Mouse (Mus musculus): ENCODE measurements around the gene Capn12.
"Not testable (repeated sequence)": the region's sequence is repeated elsewhere in the genome, so short reads cannot be mapped to it uniquely, and the experiment has no call there.

The Capn12 gene

DNA sequence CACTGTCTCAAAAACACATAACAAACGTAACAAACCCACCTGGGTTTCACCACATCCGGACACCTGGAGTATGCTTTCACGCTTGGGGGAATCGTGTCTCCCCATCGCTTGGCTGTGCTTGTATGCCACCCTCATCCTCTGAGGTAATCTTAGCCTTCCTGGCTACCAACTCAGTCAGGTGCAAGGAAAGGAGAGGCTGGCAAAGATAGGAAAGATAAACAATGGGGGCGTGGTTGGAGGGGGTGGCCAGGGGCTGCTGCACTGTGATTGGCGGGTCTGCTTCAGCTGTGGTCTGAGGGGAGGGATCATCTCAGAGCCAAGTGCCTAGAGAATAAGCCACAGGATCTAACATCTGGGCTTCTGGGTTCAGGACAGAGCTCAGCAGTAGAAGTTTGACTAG is 1.6 kb upstream of the Capn12 start:
- DNase-seq: no peak

DNA sequence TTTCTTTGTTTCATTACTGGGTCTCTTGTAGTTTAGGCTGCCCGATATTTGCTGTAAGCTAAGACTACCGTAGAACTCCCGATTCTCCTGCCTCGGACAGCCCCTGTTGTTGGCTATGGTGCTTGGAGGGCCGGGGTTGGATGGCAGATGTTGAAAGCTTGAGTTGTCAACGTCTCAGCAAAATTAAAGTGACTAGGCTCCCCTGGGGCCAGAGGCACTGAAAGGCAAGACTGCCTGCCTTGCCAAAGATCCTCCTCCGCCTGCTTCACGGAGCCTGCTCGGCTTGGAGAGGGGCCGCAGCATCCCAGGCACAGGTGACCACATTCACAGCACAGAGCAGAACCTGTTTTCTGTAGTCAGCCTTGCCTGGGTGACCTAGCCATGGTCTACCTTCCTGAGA is 668 bp upstream of the Capn12 start:
- DNase-seq: no peak

DNA sequence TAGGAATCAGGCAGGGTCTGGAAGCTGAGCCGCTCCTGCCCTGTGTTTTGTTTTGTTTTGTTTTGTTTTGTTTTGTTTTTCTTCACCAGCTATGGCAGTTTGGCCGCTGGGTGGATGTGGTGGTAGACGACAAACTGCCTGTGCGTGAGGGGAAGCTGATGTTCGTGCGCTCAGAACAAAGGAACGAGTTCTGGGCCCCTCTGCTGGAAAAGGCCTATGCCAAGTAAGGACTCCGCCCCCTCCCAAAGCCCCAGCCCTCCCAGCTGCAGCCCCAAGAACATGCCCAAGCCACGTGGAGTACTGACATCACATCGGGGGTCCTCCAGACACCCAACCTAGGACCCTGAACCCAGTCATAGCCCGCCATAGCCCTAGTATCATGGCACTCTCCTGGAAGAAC is 1.8 kb downstream of the Capn12 start:
- DNase-seq: no peak

DNA sequence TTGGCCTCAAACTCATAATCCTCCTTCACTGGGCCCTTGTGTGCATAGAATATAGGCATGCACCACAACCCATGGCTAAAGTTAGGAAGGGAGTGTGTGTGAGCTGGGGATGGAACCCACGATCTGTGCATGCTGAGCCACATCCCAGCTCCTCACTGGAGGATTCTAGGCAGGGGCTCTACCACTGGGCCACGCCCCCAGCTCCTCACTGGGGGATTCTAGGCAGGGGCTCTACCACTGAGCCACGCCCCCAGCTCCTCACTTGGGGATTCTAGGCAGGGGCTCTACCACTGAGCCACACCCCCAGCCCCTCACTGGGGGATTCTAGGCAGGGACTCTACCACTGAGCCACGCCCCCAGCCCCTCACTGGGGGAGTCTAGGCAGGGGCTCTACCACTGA is 2.5 kb downstream of the Capn12 start:
- not testable (repeated sequence) for DNase-seq

DNA sequence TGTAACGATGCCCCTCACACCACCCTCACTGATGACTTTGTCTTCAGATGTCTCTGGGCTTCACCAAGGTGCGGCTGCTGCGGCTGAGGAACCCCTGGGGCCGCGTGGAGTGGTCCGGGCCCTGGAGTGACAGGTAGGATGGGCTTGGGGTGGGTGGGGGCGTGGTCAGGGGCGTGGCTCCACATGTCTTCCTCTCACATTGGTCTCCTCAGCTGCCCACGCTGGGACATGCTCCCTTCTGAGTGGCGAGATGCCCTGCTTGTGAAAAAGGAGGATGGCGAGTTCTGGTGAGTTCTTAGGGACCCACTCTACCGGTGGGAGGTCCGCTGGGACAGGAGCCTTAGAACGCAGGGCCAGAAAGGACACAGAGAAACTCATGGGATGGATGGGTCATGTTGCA is 5.3 kb downstream of the Capn12 start:
- DNase-seq: no peak

DNA sequence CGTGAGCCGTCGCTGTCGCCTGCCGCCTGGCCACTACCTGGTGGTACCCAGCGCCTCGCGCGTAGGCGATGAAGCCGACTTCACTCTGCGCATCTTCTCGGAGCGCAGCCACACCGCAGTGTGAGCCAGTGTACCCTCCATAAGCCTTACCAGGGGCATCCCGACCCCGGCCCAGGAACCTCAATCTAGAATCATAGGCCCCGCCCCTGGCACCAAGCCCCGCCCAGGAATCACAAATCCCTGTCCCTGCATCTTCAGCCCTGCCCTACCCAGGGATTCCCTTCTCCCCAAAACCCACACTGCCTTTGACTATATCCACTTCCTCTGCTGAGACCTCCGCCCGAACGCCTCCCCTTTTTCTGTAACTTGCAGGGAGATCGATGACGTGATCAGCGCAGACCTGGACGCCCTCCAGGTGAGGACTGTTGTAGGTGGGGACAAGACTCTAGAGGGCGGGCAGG is 7.5 kb downstream of the Capn12 start:
- no peak for DNase-seq

DNA sequence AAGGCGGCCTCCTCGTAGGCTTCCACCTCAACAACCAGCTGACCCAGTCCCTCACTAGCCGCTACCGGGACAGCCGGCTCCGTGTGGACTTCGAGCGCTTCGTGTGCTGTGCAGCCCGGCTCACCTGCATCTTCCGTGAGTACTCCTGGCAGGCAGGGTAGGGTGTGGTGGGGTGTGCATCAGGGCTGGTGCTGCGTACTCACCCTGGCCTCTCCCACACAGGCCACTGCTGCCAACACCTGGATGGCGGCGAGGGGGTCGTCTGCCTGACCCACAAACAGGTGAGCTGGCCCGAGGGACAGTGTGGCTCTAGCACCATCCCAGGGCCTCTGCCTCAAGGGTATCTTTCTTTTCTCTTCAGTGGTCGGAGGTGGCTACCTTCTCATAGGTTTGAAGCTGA is 11.4 kb downstream of the Capn12 start:
- no peak for DNase-seq

DNA sequence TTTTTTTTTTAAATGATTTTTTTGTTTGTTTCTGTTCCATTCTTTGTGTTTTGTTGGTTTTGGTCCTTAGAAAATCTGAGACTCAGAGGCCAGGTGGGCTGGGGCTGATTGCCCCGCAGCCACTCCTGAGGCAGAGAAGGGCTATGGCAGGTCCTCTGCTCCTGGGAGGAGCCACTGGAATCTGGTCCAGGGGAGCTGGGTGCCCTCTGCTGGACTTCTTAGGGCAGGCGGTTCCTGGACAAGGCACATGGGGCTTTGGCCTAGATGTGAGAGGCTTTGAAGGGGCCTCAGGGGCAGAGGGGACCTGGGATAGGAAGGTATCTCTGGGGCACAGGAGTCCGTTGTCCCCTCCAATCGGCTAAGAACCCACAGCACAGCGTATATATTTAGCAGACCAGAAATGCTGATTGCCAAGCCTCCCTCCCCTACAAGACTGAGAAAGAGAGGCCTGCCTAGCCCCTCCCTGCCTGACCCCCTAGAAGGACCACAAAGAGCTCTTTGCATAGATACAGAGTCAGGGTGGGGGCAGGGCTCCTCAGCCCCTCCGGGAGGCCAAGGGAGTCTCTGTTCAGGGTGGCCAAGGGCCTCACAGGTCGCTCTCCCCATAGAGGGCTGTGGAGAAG is 12.5 kb downstream of the Capn12 start:
- DNase-seq: no peak

DNA sequence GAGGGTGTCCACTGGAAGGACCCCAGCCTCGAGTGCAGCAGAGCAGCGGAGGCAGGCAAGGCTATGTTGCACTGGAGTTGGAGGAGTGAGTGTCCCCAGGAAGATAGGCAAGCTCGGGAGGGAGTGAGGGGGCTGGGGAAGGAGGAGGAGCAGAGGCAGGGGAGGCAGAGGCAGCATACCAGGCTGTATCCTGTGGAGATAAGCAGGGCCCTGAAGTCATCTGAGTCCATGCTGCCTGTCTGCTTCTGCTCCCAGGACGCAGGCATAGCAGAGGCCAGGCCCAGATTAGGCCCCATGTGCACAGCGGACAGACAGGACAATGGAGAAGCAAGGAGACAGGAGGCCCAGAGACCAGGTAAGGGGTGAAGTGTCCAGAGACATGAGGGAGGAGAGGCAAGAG is 13.7 kb downstream of the Capn12 start:
- DNase-seq: no peak

DNA sequence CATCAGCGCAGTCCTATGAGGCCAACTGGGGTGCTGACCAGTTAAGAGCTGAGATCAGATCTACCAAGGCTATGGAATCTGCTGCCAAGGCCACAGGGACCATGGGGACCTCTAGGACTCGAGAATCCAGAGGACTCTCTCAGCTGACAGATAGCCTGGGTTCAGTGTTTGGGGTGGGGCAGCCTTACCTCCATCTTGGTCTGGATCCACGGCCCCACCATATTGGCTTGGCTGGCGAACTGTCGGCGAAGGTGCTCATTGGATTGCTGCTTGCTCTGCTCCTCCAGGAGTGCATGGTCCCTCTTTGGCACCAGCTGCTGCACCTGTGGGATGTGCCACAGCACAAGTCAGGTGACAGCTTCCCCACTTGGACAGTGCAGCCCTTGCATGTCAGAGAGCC is 16.4 kb downstream of the Capn12 start:
- no peak for DNase-seq

DNA sequence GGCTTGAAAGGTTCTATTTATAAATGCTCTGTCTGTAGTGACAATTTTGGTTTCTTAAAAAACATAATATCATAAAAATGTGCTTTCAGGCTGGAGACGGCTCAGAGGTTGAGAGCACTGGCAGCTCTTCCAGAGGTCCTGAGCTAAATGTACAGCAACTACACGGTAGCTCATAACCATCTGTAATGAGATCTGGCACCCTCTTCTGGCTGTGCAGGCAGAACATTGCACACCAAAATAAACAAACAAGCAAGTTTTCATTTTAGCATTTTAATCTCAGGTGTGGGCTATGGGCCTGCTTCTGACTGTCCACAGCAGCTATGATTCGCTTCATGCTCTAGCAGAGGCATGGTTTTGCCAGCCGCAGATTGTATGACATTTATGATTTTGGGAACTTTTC is 18.8 kb downstream of the Capn12 start:
- DNase-seq: no peak

DNA sequence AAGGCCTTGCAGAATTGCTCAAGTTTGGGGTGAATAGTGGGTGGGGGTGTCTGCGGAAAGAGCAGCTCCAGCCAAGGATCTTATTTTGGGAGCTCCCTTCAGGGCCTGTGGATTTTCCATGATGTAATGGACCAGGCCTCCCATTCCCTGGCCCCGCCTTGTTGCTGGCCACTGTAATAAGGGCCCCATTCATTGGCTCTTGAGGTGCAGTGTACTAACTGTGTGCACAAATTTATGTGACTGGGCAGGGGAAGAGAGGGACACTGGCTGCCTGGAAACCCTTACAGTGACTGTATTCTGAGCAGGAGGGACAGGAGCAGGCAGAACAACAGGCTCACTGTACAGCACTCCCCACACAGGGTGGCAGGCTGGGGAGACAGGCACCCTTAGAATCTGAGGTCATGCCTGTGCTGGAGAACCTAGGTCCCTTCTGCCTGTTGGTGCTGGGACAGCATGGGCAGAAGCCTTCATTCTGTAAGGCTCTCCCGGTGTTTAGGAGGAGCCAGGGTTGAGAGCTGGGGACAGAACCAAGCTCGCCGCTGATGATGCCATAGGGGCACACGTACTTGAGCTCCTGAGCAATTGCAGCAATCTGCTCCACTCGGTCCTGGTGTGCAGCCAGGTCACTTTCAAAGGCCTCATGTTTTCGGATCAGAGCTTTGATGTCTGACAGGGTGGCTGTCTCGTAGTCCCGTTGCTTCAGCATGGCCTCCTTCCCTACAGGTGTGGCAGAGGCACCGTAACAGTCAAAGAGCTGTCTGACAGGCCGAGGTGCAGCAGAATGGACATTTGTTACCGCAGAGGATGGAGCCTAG is 20.3 kb downstream of the Capn12 start:
- DNase-seq: no peak

DNA sequence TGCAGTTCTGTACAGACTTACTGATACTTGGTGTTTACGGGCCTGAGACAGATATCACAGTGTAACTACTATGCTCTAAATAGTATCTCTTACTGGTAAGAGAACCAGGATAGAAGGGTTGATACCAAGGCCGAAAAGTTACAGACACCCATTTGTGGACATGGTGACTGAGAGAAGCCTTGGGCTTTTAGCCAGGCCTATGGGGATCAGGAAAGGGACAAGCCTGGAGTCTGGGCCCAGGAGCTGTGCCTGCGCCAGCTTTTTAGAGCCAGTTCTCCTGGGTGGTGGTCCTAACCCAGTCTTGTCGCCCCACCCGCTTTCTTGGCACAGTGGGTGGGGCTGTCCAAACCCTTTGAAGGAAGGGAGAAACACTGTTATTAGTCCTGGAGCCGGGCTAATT is 21.0 kb downstream of the Capn12 start:
- no peak for DNase-seq

DNA sequence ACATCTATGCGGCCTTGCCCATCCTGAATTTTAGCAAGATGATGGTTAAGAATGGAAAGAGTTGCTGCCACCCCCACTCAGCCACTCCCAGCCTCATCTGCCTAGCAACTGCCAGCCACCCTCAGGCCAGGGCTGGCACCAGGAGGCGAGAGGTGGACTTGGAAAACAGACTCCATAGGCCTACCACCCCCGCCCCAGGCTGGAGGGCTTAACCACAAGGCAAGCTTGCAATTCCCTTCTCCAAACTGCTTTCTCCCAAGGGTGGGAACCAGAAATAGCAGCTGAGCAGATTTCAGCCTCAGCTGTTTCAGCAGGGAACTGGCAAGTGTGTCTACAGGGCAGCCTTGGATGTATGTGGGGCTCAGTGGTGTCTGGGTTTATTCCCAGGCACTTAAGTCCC is 21.6 kb downstream of the Capn12 start:
- peak; percentile 41 for DNase-seq

DNA sequence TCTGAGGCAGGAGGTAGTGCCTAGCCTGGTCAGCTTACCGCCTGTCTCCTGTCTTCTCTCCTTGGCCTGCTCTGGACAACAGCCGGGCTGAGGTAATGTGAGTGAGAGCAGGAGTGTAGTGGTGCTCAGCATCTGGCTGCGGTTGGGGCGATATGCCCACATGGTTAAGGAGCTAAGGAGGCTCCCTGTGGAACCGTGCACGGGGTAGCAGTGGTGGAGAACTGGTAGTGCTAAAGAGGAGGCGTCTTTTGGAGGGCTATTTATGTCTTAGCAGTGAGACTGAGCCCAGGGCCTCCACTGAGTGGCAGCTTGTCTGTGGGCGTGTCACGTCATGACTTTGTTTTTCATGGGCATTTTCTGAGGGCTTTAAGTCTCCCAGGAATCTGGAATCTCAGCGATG is 22.6 kb downstream of the Capn12 start:
- DNase-seq: no peak

DNA sequence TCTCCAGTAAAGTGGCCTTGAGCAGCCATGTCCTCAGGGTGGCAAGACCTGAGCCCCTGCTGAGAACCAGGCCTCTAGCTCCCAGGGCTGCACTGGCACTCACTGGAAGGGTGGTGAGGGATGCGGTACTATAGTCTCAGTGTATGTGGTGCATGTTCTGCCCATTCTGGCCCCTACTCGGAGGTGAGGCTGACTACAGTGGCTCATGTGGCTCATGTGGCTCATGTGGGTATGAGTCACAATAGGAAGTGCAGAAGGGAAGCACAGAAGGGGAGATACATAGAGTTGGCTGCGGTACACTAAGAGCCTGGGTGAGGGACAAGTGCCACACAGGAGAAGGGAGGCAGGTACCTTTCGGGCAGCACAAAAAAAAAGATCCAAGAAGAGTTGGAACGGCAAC is 26.0 kb downstream of the Capn12 start:
- DNase-seq: no peak

DNA sequence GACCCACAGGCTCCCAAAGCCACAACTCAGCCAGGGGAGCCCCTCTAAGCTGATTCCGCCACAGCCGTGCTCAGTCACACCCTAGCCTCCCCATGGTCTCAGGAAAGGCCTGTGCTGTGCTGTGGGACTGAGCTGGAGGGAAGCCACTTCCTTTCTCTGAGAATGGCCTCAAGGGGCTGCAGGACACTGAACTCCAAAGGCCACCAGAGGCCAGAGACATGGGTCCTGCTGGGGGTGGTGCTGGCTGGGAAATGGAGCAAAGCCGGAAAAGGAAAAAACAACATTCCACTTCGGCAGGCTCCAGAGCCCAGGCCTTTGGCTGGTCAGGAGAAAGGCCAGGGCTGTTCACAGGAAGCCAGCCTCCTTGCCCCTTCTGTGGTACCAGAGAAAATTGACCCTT is 30.4 kb downstream of the Capn12 start:
- no peak for DNase-seq

DNA sequence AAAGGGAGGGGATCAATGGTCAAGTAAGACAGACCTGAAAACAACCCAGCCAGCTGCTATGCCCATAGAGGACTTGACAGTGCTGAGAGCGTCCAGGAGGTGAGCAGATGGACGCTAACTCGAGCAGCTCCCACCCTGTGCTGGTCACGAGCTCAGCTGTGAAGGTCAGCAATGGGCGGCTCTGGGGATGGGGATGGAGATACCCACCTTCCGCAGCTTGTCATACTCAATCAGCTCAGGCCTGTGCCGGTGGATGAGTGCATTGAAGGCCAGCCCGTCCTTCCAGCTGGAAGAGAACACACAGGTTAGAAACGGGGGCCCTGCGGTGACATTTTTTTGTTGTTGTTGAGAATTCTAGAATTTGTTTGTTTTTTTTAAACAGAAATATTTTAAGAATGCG is 31.9 kb downstream of the Capn12 start:
- DNase-seq: no peak

DNA sequence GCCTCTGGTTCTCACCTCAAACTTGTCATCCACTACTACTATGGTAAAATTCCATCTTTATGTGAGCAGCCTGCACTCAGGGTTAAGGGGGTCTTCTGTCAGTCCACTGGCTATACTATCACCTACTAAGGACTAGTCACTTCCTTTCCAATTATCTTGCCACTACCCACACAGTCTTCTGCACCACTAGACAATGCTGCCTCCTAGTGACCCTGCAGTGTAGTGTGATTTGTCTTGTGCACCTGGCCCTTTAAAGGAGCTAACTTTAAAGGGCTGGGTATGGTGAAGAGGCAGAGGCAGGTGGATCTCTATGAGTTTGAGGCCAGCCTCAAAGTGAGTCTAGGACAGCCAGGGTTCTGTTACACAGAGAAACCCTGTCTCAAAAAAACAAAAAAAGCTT is 35.3 kb downstream of the Capn12 start:
- no peak for DNase-seq

DNA sequence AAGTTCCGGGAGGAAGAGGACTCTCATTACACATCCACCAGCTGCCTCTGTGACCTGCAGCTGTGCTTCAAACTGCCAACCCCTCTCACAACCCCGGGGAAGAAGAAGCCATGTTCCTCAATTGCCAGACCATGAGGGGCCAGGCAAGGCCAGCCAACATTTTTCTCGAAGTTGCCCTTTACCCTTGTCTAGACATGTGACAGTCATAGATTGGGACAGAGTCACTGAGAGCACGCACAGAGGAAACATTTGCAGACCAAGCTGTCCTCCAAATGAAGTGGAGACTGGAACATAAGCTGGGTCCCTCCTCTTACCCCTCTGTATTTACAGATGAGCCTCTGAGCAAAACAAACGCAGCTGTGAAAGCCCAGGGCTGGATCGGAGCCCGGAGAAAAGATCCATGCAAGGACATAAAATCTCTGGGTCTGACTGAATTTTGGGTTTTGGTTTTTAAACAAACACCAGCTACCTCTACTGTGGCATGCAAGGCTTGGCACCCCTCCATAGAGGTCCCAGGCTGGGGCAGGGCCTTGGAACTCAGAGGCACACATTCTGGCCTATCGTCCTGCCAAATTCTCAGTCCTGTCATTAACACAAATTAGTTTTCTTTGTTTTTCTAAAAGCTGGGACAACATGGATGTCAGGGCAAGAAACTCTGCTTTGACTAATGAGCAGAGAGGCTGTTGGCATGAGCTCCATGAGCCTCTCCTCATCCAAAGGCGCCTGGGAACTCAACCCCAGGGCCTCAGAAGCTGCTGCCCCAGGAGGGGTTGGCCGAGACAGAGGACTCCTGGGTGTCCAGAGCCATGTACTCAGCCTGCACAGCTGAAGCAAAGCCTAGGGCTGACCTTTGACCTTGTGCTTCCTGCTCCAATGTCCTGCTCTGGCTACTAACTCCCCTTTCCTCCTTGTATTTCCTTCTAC is 36.5 kb downstream of the Capn12 start:
- no peak for DNase-seq

DNA sequence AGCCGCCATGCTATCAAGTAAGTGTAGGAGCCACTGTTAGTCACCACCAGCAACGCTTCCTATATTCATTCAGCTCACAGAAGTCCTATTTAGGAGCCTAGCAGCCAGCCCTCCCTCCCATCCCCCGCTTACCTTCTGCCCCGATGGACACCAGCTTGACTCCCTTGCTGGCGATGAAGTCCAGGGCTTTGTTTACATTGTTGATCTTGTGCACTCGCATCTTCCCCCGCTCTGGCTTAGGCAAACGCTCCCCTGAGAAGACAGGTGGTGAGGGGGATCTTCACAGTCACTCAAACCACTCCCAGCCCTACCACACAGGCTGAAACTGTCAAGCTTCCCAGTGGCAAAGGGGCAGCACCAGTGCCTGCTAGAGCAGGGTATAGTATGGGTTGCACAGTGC is 37.3 kb downstream of the Capn12 start:
- DNase-seq: no peak

DNA sequence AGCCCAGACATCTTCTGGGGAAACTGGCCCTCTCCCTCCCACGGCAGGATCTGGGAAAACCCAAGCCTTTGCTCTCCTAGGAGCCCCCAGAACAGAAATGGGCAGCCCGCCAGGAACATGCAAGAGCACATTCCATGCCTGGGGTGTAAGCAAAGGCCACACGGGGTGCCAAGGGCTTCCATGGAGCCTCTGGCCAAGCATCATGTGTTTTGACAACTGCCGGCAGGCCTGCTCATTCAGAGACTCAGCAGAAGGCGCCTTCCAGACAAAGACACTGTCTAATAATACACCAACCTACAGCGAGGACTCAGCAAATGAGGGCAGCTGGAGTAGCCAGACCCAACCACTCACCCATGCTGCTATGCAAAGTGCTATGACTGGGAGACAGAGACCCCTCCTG is 38.6 kb downstream of the Capn12 start:
- DNase-seq: peak; percentile 65

DNA sequence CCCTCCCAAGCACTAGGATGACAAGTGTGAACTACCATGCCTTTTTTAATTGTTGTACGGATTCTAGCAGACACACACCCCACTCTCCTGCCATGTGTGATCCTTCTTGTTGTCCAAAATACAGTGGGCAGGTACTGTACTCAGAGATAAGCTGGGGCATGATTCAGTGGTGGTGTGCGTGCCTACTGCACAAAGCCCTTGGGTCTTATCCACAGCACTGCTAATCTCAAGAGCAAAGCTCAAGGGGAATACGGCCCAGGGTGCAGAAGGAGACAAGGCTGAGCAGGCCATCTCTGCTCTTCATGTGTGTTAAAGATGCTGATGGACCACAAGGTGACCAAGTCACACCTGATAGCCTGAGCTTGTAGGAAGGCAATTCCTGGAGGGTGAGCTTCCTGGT is 40.0 kb downstream of the Capn12 start:
- DNase-seq: no peak

All from cerebellum, adult 11-12 months (tissue).